Mouse (Mus musculus): ENCODE measurements around the gene Pde4dip.

The Pde4dip gene

GRCm38 (mm10) chr3:97682576-97682975, 205.9 kb downstream of the Pde4dip start:
- in situ Hi-C loops (cut with MboI; ENCODE audit: low pct_unique_long_range_greater_than_20kb in 1 of 2, low sequenced_read_pairs in 2 of 2, unreplicated experiment in 1 of 2) = loop anchor here (10.0 to 25.0 kb wide), 2 partner anchors 202 to 205 kb away; partner anchors contain the start of gene Pde4dip (in 2 of the 2)

GRCm38 (mm10) chr3:97682159-97682502, 206.4 kb downstream of the Pde4dip start:
- in situ Hi-C loops (cut with MboI; ENCODE audit: low pct_unique_long_range_greater_than_20kb in 1 of 2, low sequenced_read_pairs in 2 of 2, unreplicated experiment in 1 of 2) = loop anchor here (10.0 to 25.0 kb wide), 2 partner anchors 203 to 205 kb away; partner anchors contain the start of gene Pde4dip (in 2 of the 2)

DNA sequence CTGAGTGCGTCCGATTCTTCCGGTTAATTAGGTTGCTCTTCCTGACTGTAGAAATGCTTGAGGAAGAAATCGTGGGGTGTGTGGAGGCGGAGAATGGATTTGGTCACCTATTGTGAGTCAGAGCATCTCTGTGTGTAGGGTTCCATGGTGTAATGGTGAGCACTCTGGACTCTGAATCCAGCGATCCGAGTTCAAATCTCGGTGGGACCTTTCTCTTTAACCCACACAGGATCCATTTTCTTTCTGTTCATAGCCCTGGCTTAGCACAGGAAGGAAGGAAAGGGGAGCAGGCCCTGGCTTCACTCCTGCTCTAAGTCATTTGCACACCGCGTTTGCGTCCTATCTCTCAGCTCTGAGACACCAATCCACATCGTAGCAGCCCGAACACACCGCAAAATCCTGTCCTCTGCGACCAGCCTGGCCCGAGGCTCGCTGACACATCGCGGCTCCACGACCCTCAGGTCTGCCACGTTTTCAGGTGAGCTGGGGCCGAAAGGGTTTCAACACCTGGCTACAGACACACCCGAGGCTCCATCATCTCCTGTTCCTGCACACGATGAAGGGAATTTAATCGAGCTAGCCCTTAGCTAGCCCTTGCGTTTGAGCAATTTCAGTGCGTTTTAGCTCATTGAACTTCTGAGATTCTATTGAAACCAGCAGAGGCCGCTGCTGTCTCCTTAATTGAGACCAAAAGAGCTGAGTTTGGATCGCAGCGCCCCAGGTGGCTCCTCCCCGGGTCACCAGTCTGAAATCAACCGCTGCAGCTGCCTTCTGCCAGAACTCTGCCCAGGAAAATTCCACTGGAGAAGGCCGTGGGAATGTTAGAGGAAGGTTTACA, 207.0 kb downstream of the Pde4dip start:
- in situ Hi-C loops (cut with MboI; ENCODE audit: low pct_unique_long_range_greater_than_20kb in 1 of 2, low sequenced_read_pairs in 2 of 2, unreplicated experiment in 1 of 2) = loop anchor here (10.0 to 25.0 kb wide), 2 partner anchors 203 to 206 kb away; partner anchors contain the start of gene Pde4dip (in 2 of the 2)

DNA sequence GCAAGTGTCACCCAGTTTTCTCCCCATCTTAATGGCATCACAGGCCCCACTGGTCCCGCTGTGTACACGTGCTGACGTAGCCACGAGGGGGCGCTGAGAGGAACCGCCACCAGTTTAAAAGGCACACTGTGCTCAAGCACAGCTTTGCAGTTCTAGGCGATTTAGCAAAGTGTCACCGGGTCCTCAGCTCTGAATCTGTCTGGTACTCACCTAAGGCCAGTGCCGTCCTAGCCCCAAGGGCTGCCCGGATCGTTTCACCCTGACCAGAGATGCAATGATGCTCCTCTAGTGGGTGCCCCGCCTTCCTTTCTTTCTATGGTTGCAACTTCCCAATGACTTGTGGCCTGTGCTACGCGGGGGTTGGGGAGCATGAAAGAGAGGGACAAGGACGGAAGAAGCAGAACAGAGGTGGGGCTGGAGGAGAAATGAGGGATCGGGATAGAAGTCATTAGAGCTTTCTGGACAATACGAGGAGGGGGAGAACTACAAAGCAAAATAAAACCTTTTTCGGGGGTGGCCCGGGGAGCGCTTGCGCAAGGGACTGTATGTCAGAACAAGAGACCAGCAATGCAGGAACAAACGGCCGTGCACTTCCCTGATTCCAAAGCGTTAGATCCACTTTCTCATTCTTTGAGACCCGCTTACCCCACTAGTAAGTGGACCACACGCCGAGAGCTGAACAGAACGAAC, 207.7 kb downstream of the Pde4dip start:
- in situ Hi-C loops (cut with MboI; ENCODE audit: low pct_unique_long_range_greater_than_20kb in 1 of 2, low sequenced_read_pairs in 2 of 2, unreplicated experiment in 1 of 2) = loop anchor here (10.0 to 25.0 kb wide), 2 partner anchors 204 to 207 kb away; partner anchors contain the start of gene Pde4dip (in 2 of the 2)

DNA sequence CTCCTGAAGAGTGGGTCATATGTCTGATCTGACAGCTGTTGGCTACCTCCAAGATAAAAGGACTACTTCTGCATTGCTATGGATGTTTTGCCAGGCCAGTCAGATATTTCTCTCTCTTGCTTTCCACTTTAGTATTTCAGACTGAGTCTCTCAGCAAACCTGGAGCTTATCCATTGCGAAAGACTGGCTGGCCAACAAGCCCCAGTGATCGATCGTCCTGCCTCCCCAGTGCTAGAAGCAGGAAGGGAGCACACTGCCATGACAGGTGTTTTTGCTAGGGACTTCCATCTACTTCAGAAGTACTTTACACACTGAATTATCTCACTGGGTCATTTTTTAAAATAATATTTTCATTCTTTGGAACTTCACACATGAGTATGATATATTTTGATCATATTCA, 210.1 kb downstream of the Pde4dip start:
- in situ Hi-C loops (cut with MboI; ENCODE audit: low pct_unique_long_range_greater_than_20kb in 1 of 2, low sequenced_read_pairs in 2 of 2, unreplicated experiment in 1 of 2) = loop anchor here in 1 of 2 experiments (25.0 kb wide), 1 partner anchor 209 kb away; the partner anchor contains the start of gene Pde4dip

DNA sequence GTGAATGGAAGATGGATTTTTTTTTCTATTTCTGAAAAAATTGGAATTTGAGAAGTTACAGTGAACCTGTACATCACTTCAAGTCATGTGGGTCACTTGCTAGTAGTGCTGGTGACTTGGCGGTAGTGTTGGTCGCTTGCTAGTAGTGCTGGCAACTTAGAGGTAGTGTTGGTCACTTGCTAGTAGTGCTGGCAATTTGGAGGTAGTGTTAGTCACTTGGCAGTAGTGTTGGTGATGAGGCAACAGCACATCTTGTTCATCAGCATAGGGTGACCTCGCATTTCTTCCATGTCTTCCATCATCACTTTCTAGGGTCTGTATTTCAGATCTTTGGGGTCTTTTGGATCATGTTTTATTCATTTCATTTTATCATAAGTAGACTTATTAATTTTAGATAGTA, 212.4 kb downstream of the Pde4dip start:
- in situ Hi-C loops (cut with MboI; ENCODE audit: low pct_unique_long_range_greater_than_20kb in 1 of 2, low sequenced_read_pairs in 2 of 2, unreplicated experiment in 1 of 2) = loop anchor here in 1 of 2 experiments (25.0 kb wide), 1 partner anchor 211 kb away; the partner anchor contains the start of gene Pde4dip

- in situ Hi-C loops (cut with MboI; ENCODE audit: low pct_unique_long_range_greater_than_20kb in 1 of 2, low sequenced_read_pairs in 2 of 2, unreplicated experiment in 1 of 2) = loop anchor here in 1 of 2 experiments (25.0 kb wide), 1 partner anchor 213 kb away; the partner anchor contains the start of gene Pde4dip
Measured at GRCm38 (mm10) chr3:97674644-97675110, 213.8 kb downstream of the Pde4dip start, which contains the start of gene Gm17651. Gm17651 (minus strand) TSS chr3:97674694.

DNA sequence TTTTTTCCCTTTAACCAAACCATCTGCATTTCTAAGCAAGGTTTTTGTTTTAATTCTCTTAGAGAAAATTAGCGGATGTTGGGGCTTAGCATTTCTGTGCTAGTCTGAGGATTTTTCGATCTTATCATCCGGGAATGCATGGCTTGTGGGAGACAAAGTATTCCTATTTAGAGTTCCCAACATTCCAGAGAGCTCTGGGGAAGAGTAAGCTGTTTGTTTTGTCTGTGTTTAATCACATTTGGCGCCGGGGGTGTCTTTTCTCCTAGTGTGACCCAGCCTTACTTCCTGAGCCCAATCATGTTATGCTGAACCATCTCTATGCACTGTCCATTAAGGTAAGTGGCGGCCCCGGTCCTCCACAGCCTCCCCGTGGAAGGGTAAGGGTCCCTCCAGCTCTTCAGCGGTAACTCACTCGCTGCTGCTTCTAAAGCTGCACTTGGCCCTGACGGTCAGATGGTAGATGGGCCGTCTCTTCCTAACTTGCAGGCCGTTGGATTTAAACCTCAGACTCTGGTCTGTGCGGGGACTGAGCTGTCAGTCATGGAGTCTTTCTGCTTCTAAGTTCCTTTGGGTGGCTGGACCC, 221.3 kb downstream of the Pde4dip start:
- in situ Hi-C loops (cut with MboI; ENCODE audit: low pct_unique_long_range_greater_than_20kb in 1 of 2, low sequenced_read_pairs in 2 of 2, unreplicated experiment in 1 of 2) = no loop called here

DNA sequence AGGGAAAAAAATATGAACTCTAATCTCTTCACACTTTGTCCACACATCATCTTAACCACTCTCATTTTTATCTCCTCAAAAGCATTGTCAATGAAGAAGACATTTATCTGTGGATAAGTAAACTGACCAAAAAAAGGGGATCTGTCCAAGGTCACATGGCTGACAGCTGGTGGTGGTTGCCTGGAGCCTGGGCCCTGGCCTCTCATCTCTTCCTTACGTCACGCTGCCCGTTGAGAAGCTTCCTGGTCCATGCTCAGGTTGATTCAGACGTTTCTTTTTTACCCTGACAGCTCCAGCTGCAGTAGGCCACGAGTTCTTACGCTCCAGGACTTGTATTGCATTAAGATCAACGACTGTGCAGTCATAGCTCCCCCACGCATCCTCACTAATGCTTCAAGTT, 222.4 kb downstream of the Pde4dip start:
- in situ Hi-C loops (cut with MboI; ENCODE audit: low pct_unique_long_range_greater_than_20kb in 1 of 2, low sequenced_read_pairs in 2 of 2, unreplicated experiment in 1 of 2) = no loop called here

DNA sequence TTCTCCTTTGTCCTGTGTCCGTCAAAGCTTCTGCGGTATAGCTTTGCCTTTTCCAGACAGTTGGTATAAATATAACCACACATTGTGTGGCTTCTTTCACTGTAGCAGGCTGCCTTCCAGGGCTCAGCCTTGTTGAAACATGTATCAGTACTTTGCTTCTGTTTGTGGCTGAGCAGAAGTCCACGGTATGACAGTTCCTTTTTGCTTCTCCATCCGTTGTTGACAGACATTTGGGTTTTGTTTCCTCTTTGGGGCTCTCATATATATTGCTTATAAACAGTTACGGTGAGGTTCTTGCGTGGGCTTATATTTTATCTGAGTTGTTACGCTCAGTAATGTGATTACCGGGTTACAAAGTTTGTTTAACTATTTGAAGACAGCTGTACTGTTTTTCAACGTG, 223.0 kb downstream of the Pde4dip start:
- in situ Hi-C loops (cut with MboI; ENCODE audit: low pct_unique_long_range_greater_than_20kb in 1 of 2, low sequenced_read_pairs in 2 of 2, unreplicated experiment in 1 of 2) = no loop called here

- in situ Hi-C loops (cut with MboI; ENCODE audit: low pct_unique_long_range_greater_than_20kb in 1 of 2, low sequenced_read_pairs in 2 of 2, unreplicated experiment in 1 of 2) = no loop called here
Measured at GRCm38 (mm10) chr3:97661206-97661605, 227.3 kb downstream of the Pde4dip start.

- in situ Hi-C loops (cut with MboI; ENCODE audit: low pct_unique_long_range_greater_than_20kb in 1 of 2, low sequenced_read_pairs in 2 of 2, unreplicated experiment in 1 of 2) = loop anchor here (10.0 kb wide), 1 partner anchor 125 kb away; no protein-coding TSS in a partner anchor
Measured at GRCm38 (mm10) chr3:97659746-97660145, 228.8 kb downstream of the Pde4dip start.

DNA sequence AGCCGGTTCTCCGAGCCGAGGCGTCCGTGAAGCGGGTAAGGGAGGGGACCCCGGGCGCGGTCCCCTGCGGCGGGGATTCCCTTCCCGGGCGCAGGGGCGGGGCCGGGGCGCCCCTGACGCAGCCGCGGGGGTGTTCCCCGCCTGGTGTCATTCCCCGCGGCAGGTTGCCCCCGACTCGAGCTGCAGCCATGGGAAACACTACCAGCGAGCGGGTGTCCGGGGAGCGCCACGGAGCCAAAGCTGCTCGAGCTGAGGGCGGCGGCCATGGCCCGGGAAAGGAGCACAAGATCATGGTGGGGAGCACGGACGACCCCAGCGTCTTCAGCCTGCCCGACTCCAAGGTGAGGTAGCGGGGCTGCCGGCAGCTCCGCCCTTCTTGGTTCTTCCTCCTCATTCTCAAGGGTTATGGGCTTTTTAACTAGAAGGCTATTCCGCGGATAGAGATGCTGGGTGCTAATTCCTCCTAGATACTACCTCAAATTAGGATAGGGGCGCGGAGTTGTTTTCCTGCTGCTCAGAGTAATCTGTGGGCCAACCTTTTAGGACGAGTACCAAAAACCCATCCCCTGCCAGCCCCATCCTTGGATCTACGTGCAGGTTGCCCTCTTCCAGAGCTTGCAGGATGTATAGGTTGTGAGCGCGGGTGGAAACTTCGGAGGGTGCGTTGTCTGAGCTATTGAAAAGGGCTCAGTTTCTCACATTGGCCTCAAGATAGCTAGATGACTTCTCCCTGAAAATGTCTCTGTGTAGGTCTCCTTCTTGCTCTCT, 229.9 kb downstream of the Pde4dip start:
- in situ Hi-C loops (cut with MboI; ENCODE audit: low pct_unique_long_range_greater_than_20kb in 1 of 2, low sequenced_read_pairs in 2 of 2, unreplicated experiment in 1 of 2) = loop anchor here (10.0 kb wide), 1 partner anchor 124 kb away; no protein-coding TSS in a partner anchor

GRCm38 (mm10) chr3:97657655-97658411, 230.7 kb downstream of the Pde4dip start, which contains the start of gene Prkab2:
Prkab2 (plus strand) TSS chr3:97658193.
- in situ Hi-C loops (cut with MboI; ENCODE audit: low pct_unique_long_range_greater_than_20kb in 1 of 2, low sequenced_read_pairs in 2 of 2, unreplicated experiment in 1 of 2) = loop anchor here (10.0 kb wide), 1 partner anchor 123 kb away; no protein-coding TSS in a partner anchor

DNA sequence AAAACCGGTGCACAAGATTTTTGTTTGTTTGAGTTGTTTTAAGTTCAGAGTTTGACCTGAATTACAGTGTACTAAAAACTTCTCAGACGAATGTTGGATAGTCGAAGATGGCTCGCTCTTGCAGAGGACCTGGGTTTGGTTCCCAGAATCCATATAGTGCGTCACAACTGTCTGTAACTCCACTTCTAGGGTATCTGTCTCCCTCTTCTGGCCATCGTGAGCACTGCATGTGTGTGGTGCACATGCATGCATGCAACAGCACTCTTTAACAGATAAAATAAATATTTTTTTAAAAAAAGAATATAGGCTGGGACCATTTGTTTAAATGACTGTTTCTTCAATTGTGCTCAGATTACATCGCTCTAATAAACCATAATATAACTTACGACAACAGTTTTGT, 233.6 kb downstream of the Pde4dip start:
- in situ Hi-C loops (cut with MboI; ENCODE audit: low pct_unique_long_range_greater_than_20kb in 1 of 2, low sequenced_read_pairs in 2 of 2, unreplicated experiment in 1 of 2) = loop anchor here (10.0 kb wide), 1 partner anchor 120 kb away; no protein-coding TSS in a partner anchor

GRCm38 (mm10) chr3:97653781-97654180, 234.7 kb downstream of the Pde4dip start:
- in situ Hi-C loops (cut with MboI; ENCODE audit: low pct_unique_long_range_greater_than_20kb in 1 of 2, low sequenced_read_pairs in 2 of 2, unreplicated experiment in 1 of 2) = loop anchor here (10.0 kb wide), 1 partner anchor 119 kb away; no protein-coding TSS in a partner anchor

DNA sequence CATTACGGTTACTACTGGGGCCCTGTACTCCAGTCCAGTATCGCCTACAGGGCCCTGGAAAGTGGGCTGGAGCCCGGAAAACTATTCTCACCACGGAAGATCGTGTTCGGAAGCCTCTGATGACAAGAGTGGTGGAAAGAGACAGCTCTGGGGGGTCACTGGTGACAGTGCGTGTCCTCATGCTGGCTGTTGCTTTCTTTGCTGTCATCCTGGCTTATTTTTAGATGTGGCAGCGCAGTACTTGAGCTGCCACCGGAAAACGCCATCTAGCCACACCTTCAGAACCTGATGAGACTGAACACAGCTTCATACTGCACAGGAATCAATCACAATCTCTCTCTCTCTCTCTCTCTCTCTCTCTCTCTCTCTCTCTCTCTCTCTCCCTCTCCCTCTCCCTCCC, 236.9 kb downstream of the Pde4dip start:
- in situ Hi-C loops (cut with MboI; ENCODE audit: low pct_unique_long_range_greater_than_20kb in 1 of 2, low sequenced_read_pairs in 2 of 2, unreplicated experiment in 1 of 2) = loop anchor here (10.0 kb wide), 1 partner anchor 117 kb away; no protein-coding TSS in a partner anchor
